Mouse (Mus musculus) adrenal gland, adult (tissue): ENCODE data around the gene Ahsa1.
"Not testable (repeated sequence)": the region's sequence is repeated elsewhere in the genome, so short reads cannot be mapped to it uniquely, and the experiment has no call there.

Experiments used
- DNase-seq, 2 experiments: peaks; one replicate each; pipeline ENCODE4 v3.0.0; 2022 to 2023; ENCODE audit warnings: low spot score in 1 of 2; ENCODE audit not compliant: inconsistent age in 2 of 2

Gene Ahsa1

GRCm38 (mm10) chr12:87279879-87280278 lies 13.6 kb downstream of the Ahsa1 start:
- DNase-seq: no peak

DNA sequence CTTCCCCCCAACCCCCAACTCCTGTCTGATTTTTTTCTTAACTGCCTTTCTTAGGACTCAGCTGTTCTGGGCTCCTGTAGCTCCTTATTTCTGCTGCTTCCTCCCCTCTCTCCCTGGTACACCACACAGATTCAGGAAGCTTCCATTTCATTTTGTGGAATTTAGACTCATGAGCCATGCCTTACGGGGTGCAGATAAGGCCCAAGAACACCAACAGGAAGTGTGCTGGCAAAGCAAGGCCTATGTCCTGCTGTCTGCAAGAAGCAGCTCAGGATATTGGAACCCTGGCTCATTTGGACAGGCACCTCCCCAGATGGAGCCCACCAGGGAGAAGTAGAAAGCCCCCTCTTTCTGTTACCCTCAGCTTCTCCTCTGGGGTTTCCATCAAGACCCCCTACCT lies 15.5 kb downstream of the Ahsa1 start:
- DNase-seq: no peak

- DNase-seq: no peak
These were observed 16.5 kb downstream of the Ahsa1 start for GRCm38 (mm10) chr12:87282743-87283142.

- no peak for DNase-seq
These were observed 17.4 kb downstream of the Ahsa1 start for GRCm38 (mm10) chr12:87283706-87284105.

- no peak for DNase-seq
These were observed 18.0 kb downstream of the Ahsa1 start for GRCm38 (mm10) chr12:87284268-87284667.

DNA sequence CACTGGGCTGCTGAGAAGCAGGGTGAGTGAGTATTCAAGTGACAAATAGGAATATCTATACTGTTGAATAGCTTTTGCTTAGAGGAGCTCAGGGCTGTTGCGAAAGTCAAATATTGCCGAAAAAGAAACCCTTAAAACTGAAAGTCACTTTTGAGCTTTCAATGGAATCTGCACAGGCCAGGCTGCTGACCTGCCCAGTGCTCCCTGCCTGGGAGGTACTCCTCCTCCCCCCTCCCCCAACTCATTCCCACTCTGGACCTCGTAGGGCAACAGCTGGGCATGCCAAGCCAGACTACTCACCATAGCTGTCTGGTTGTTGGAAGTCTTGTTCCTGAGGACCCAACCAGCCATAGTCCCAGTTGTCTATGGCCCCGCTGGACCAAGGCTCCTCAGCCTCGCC lies 18.4 kb downstream of the Ahsa1 start:
- DNase-seq: no peak

- DNase-seq: no peak
These were observed 22.8 kb downstream of the Ahsa1 start for GRCm38 (mm10) chr12:87289100-87289499.

DNA sequence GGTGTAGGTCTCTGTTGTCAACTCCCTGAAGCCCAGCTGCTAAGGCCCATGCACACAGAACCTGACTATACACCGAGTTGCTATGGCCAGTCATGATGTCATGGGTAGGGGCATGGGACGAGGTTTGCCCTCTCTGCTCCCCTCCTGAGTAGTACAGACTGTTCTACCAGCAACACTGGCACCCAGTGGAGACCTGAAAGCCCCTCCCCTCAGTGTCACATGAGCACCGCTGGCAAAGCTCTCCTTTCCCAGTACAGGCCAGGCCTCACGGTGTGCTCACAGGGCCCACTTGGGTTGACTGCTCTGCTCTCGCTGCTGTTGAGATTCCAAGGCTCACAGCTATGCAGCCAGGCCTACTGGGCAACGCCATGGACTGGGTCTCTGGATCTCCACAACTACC lies 27.7 kb downstream of the Ahsa1 start:
- no peak for DNase-seq

DNA sequence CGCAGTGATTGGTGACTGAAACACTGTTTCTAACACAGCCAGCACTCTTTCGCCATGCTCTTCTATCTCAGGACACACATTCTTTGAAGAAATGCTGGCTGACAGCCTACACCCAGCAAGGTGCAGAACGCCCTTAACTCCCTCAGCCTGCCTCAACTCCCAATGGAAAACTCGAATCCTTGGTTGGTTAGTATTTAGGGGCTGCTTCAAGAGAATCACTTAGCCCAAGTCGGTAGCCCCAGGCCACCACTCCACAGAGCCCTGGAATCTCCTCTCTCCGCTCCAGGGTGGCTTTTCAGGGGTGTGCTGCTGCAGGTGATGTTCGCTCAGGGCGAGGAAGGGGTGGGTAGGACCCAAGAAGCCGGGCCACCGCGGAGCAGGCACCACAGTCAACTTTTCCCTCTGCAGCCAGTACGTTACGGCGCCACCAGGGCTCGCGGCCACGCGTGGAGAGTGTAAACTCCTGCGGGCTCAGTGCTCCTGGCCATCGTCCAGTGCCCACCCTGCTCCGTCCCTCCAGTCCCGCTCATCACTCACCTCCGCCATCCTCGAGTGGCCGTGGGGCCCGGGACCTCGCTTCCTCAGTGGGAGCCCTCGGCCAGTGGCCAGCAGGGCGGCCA lies 32.9 kb downstream of the Ahsa1 start:
- peak in 1 of 2 experiments; percentile 28 for DNase-seq

- DNase-seq: peak; percentile 40 to 80
These were observed 33.6 kb downstream of the Ahsa1 start, which contains the start of gene Ism2 for GRCm38 (mm10) chr12:87299657-87300440. Gene Ism2, minus strand, starts transcription at chr12:87299705.

GRCm38 (mm10) chr12:87300441-87300690 lies 34.1 kb downstream of the Ahsa1 start:
- DNase-seq: no peak

GRCm38 (mm10) chr12:87301189-87301588 lies 34.9 kb downstream of the Ahsa1 start:
- no peak for DNase-seq

- DNase-seq: no peak
These were observed 39.7 kb downstream of the Ahsa1 start for GRCm38 (mm10) chr12:87305767-87306583.

- DNase-seq: not testable (repeated sequence)
These were observed 40.2 kb downstream of the Ahsa1 start for GRCm38 (mm10) chr12:87306584-87306844.

GRCm38 (mm10) chr12:87313098-87313497 lies 46.8 kb downstream of the Ahsa1 start:
- DNase-seq: no peak

DNA sequence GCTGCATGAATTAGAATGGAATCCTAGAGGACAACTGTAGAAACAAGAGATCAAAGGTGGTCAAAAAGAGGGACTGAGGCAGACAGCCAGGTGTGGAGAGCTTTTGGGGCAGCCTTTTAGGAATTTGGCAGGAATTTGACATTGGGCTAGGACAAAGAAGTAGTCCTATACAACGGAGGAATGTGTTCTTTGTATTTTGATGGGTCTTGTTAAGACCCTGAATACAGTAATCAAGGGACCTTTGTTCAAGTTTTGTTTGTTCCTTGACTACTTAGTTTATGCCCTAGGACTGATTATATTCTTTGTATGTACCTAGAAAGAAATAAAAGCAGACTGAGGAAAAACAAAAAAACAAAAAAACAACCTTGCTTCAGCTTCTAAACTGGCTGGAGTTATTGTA lies 51.7 kb downstream of the Ahsa1 start:
- no peak for DNase-seq

GRCm38 (mm10) chr12:87319229-87319628 lies 53.0 kb downstream of the Ahsa1 start:
- DNase-seq: no peak
